Mouse (Mus musculus): ENCODE results near the gene Lyrm1.

Gene Lyrm1

GRCm38 (mm10) chr7:119892198-119892597, 3.5 kb upstream of the Lyrm1 start:
- DNase-seq (ENCODE audit: low read depth): no peak

GRCm38 (mm10) chr7:119892742-119893141, 2.9 kb upstream of the Lyrm1 start:
- no peak for DNase-seq (ENCODE audit: low read depth)

- no peak for DNase-seq (ENCODE audit: low read depth)
Measured at GRCm38 (mm10) chr7:119894818-119895544, 680 bp upstream of the Lyrm1 start.

GRCm38 (mm10) chr7:119897521-119898109, 2.0 kb downstream of the Lyrm1 start:
- DNase-seq (ENCODE audit: low read depth): no peak

- DNase-seq (ENCODE audit: low read depth): no peak
Measured at GRCm38 (mm10) chr7:119898247-119898856, 2.7 kb downstream of the Lyrm1 start.

- no peak for DNase-seq (ENCODE audit: low read depth)
Measured at GRCm38 (mm10) chr7:119899386-119900057, 3.9 kb downstream of the Lyrm1 start.

- no peak for DNase-seq (ENCODE audit: low read depth)
Measured at GRCm38 (mm10) chr7:119906523-119907215, 11.0 kb downstream of the Lyrm1 start.

GRCm38 (mm10) chr7:119911727-119912126, 16.1 kb downstream of the Lyrm1 start:
- DNase-seq (ENCODE audit: low read depth): no peak

GRCm38 (mm10) chr7:119920457-119920856, 24.8 kb downstream of the Lyrm1 start:
- DNase-seq (ENCODE audit: low read depth): no peak

GRCm38 (mm10) chr7:119921054-119921453, 25.4 kb downstream of the Lyrm1 start:
- DNase-seq (ENCODE audit: low read depth): no peak

GRCm38 (mm10) chr7:119928783-119929440, 33.3 kb downstream of the Lyrm1 start:
- no peak for DNase-seq (ENCODE audit: low read depth)

- DNase-seq (ENCODE audit: low read depth): no peak
Measured at GRCm38 (mm10) chr7:119936321-119936720, 40.7 kb downstream of the Lyrm1 start.

- no peak for DNase-seq (ENCODE audit: low read depth)
Measured at GRCm38 (mm10) chr7:119937036-119937435, 41.4 kb downstream of the Lyrm1 start.

- no peak for DNase-seq (ENCODE audit: low read depth)
Measured at GRCm38 (mm10) chr7:119941569-119941968, 45.9 kb downstream of the Lyrm1 start.

GRCm38 (mm10) chr7:119954047-119954446, 58.4 kb downstream of the Lyrm1 start:
- no peak for DNase-seq (ENCODE audit: low read depth)

- DNase-seq (ENCODE audit: low read depth): no peak
Measured at GRCm38 (mm10) chr7:119957421-119957820, 61.8 kb downstream of the Lyrm1 start.

GRCm38 (mm10) chr7:119959091-119959490, 63.4 kb downstream of the Lyrm1 start:
- no peak for DNase-seq (ENCODE audit: low read depth)

- no peak for DNase-seq (ENCODE audit: low read depth)
Measured at GRCm38 (mm10) chr7:119959491-119959890, 63.8 kb downstream of the Lyrm1 start.

GRCm38 (mm10) chr7:119960006-119960405, 64.3 kb downstream of the Lyrm1 start:
- no peak for DNase-seq (ENCODE audit: low read depth)

GRCm38 (mm10) chr7:119960546-119960945, 64.9 kb downstream of the Lyrm1 start:
- no peak for DNase-seq (ENCODE audit: low read depth)

- DNase-seq (ENCODE audit: low read depth): no peak
Measured at GRCm38 (mm10) chr7:119961107-119961506, 65.4 kb downstream of the Lyrm1 start.

- DNase-seq (ENCODE audit: low read depth): no peak
Measured at GRCm38 (mm10) chr7:119965205-119965604, 69.5 kb downstream of the Lyrm1 start.

All from naive thymus-derived CD4-positive, alpha-beta T cell, adult 2 months (primary cell).